Mouse (Mus musculus) adrenal gland, adult 8-10 months (tissue): ENCODE measurements around the gene Hepacam. TPM values are rescaled to one million over a fixed set of nuclear protein-coding genes. Genes with fewer than 3 reads are reported as not detected.

Source experiments
- DNase-seq: peaks from one replicate; pipeline ENCODE4 v3.0.0; 2022
- total RNA-seq, 4 experiments: library from RNA; stranded (reverse); gene quantifications; 2 replicates each; pipeline ENCODE4 v1.2.4; 2022

Hepacam gene
- total RNA-seq, result under 1 TPM in 3 of 4 experiments, not detected in 1; 0.14 to 0.31 (median 0.30) TPM

GRCm38 (mm10) chr9:37367301-37368080 is at the start of gene Hepacam:
TSS of gene Hepacam (plus strand) at chr9:37367351.
- no peak for DNase-seq

GRCm38 (mm10) chr9:37329456-37329855 is 37.7 kb upstream of the Hepacam start:
- DNase-seq, result no peak

GRCm38 (mm10) chr9:37345406-37345805 is 21.7 kb upstream of the Hepacam start:
- no peak for DNase-seq

- DNase-seq, result no peak
These were observed 19.8 kb upstream of the Hepacam start for GRCm38 (mm10) chr9:37347184-37347987.

- DNase-seq, result peak; percentile 97
These were observed 19.0 kb upstream of the Hepacam start, which contains the start of gene Ccdc15 for GRCm38 (mm10) chr9:37347988-37348642. TSS of gene Ccdc15 (minus strand) at chr9:37348432.

GRCm38 (mm10) chr9:37349050-37349449 is 18.1 kb upstream of the Hepacam start:
- no peak for DNase-seq

- no peak for DNase-seq
These were observed 15.9 kb upstream of the Hepacam start for GRCm38 (mm10) chr9:37351266-37351665.

GRCm38 (mm10) chr9:37354485-37354884 is 12.7 kb upstream of the Hepacam start:
- no peak for DNase-seq

GRCm38 (mm10) chr9:37358713-37359330 is 8.3 kb upstream of the Hepacam start:
- DNase-seq, result no peak

- peak; percentile 36 for DNase-seq
These were observed 7.6 kb upstream of the Hepacam start for GRCm38 (mm10) chr9:37359331-37360220.

GRCm38 (mm10) chr9:37362084-37362483 is 5.1 kb upstream of the Hepacam start:
- no peak for DNase-seq

GRCm38 (mm10) chr9:37362881-37363280 is 4.3 kb upstream of the Hepacam start:
- no peak for DNase-seq

GRCm38 (mm10) chr9:37363551-37363950 is 3.6 kb upstream of the Hepacam start:
- no peak for DNase-seq

GRCm38 (mm10) chr9:37364392-37364791 is 2.8 kb upstream of the Hepacam start:
- DNase-seq, result no peak

- DNase-seq, result peak; percentile 28
These were observed 1.4 kb upstream of the Hepacam start for GRCm38 (mm10) chr9:37365706-37366105.

GRCm38 (mm10) chr9:37368081-37368830 is 1.1 kb downstream of the Hepacam start:
- no peak for DNase-seq

- no peak for DNase-seq
These were observed 1.7 kb downstream of the Hepacam start for GRCm38 (mm10) chr9:37368860-37369259.

- no peak for DNase-seq
These were observed 4.2 kb downstream of the Hepacam start for GRCm38 (mm10) chr9:37371232-37371801.

- no peak for DNase-seq
These were observed 8.6 kb downstream of the Hepacam start for GRCm38 (mm10) chr9:37375718-37376117.

- DNase-seq, result no peak
These were observed 16.0 kb downstream of the Hepacam start for GRCm38 (mm10) chr9:37383161-37383560.
